10 mouse cellular contexts compared by ENCODE assay signal in genomic region chr1:133694301-133694700, GRCm38 (mm10). TPM values are rescaled to one million over a fixed set of nuclear protein-coding genes. Genes with fewer than 3 reads are reported as not detected.
DNase-seq lines count a peak whose midpoint lies in the region; ATAC-seq and TF ChIP-seq lines count a peak whose summit lies in the region.
"Had no signal": no experiment of that assay in that cellular context is flagged by ENCODE, and none has a peak within 500 bp of the region (broad histone marks: within the 10 kb centered on the region; RNA-seq: fewer than 3 reads in every experiment).

No protein-coding gene starts in this region.

- no peak overlapping the region for H3K4me3 ChIP-seq in heart, embryonic 13.5 days
- peak overlapping the region; percentile 37 for H3K4me3 ChIP-seq in E14TG2a.4 (replicated peaks; ENCODE audit: low read length)
- no peak overlapping the region for H3K4me3 ChIP-seq in embryonic facial prominence, embryonic 13.5 days
- no peak overlapping the region for H3K4me3 ChIP-seq in limb, embryonic 13.5 days

- H3K9me3 ChIP-seq in heart, embryonic 13.5 days = no peaks in the 10 kb centered on the region
- no peaks in the 10 kb centered on the region for H3K9me3 ChIP-seq in E14TG2a.4 (ENCODE audit: low read length)
- no peaks in the 10 kb centered on the region for H3K9me3 ChIP-seq in embryonic facial prominence, embryonic 13.5 days
- H3K9me3 ChIP-seq in limb, embryonic 13.5 days = no peaks in the 10 kb centered on the region

- H3K27ac ChIP-seq in heart, embryonic 13.5 days (replicated peaks) = peak overlapping the region; percentile 91
- peak overlapping the region; percentile 86 for H3K27ac ChIP-seq in embryonic facial prominence, embryonic 13.5 days
- peak overlapping the region; percentile 73 for H3K27ac ChIP-seq in limb, embryonic 13.5 days
- H3K27ac ChIP-seq: hindbrain, embryonic 14.5 days had no signal

- WGBS in heart, embryonic 13.5 days = 11% methylated on average over 1 of the region's 1 CpGs
- WGBS in embryonic facial prominence, embryonic 13.5 days = 3% methylated on average over 1 of the region's 1 CpGs
- 4% methylated on average over 1 of the region's 1 CpGs for WGBS in limb, embryonic 13.5 days

- H3K36me3 ChIP-seq in heart, embryonic 13.5 days = no peaks in the 10 kb centered on the region
- H3K36me3 ChIP-seq in E14TG2a.4 (ENCODE audit: insufficient read depth, low read length) = no peaks in the 10 kb centered on the region
- H3K36me3 ChIP-seq in embryonic facial prominence, embryonic 13.5 days = no peaks in the 10 kb centered on the region
- H3K36me3 ChIP-seq in limb, embryonic 13.5 days = no peaks in the 10 kb centered on the region

- no peak for TF ChIP-seq CTCF in E14TG2a.4 (conservative IDR thresholded peaks at IDR 0.05; ENCODE audit: low read length)

- peak overlapping the region; percentile 4 for H3K9ac ChIP-seq in heart, embryonic 13.5 days
- no peak overlapping the region for H3K9ac ChIP-seq in embryonic facial prominence, embryonic 13.5 days
- no peak overlapping the region for H3K9ac ChIP-seq in limb, embryonic 13.5 days
- H3K9ac ChIP-seq: hindbrain, embryonic 14.5 days had no signal

- no peak for ATAC-seq in heart, embryonic 13.5 days (ENCODE audit: extremely low read depth, insufficient number of reproducible peaks, low FRiP score, low TSS enrichment)
- peak; percentile 37; the same call in 1 of the 2 replicates for ATAC-seq in embryonic facial prominence, embryonic 13.5 days (ENCODE audit: insufficient number of reproducible peaks, insufficient read depth, low FRiP score, low TSS enrichment, low read depth)
- no peak; the same call in 1 of the 2 replicates for ATAC-seq in limb, embryonic 13.5 days (ENCODE audit: low FRiP score, low read depth)
- ATAC-seq in cerebellum, adult (ENCODE audit: insufficient number of reproducible peaks, low FRiP score, low TSS enrichment) = no peak

- peaks cover 57% of the 10 kb centered on the region for H3K4me1 ChIP-seq in heart, embryonic 13.5 days
- H3K4me1 ChIP-seq in E14TG2a.4 (replicated peaks; ENCODE audit: low read depth, low read length) = peaks cover 74% of the 10 kb centered on the region
- H3K4me1 ChIP-seq in embryonic facial prominence, embryonic 13.5 days = peaks cover 40% of the 10 kb centered on the region
- peaks cover 43% of the 10 kb centered on the region for H3K4me1 ChIP-seq in limb, embryonic 13.5 days

- no peaks in the 10 kb centered on the region for H3K27me3 ChIP-seq in heart, embryonic 13.5 days (replicated peaks)
- no peaks in the 10 kb centered on the region for H3K27me3 ChIP-seq in E14TG2a.4 (ENCODE audit: insufficient read depth, low read length)
- no peaks in the 10 kb centered on the region for H3K27me3 ChIP-seq in embryonic facial prominence, embryonic 13.5 days
- no peaks in the 10 kb centered on the region for H3K27me3 ChIP-seq in limb, embryonic 13.5 days

- no peak overlapping the region for H3K4me2 ChIP-seq in heart, embryonic 13.5 days
- H3K4me2 ChIP-seq in embryonic facial prominence, embryonic 13.5 days = no peak overlapping the region
- no peak overlapping the region for H3K4me2 ChIP-seq in limb, embryonic 13.5 days (replicated peaks)
- H3K4me2 ChIP-seq: hindbrain, embryonic 14.5 days had no signal

- no peak for DNase-seq in heart, postnatal 4 days
- no peak for DNase-seq in right cerebral cortex, adult 18-20 months
- no peak for DNase-seq in urinary bladder, postnatal 36 days (ENCODE audit: low spot score in 2 of 2)

RNA-seq across cellular contexts. Expression of gene Lax1, which starts 4.4 kb away (rescaled TPM):
- 0.24 and 0.39 TPM in 2 replicates for polyA plus RNA-seq in heart, embryonic 13.5 days (2015; fragmentation: Nextera tagmentation; extraction: Ambion mirVana)
- total RNA-seq in heart, postnatal 4 days (2021) = under 1 TPM; 0.41 TPM
- polyA plus RNA-seq in embryonic facial prominence, embryonic 13.5 days (2015; fragmentation: Nextera tagmentation; extraction: Ambion mirVana) = 1.2 and 1.3 TPM in 2 replicates
- polyA plus RNA-seq in limb, embryonic 13.5 days (2015; fragmentation: Nextera tagmentation; extraction: Ambion mirVana) = 0.79 and 1.1 TPM in 2 replicates
- polyA plus RNA-seq: hindbrain, embryonic 14.5 days had no signal

RNA-seq across cellular contexts. Expression of gene Gm38394, which starts 33.2 kb away (rescaled TPM):
- polyA plus RNA-seq in heart, embryonic 13.5 days (2015; fragmentation: Nextera tagmentation; extraction: Ambion mirVana) = 3.0 and 3.2 TPM in 2 replicates
- total RNA-seq in heart, postnatal 4 days (2021) = 10 to 100 TPM; 37.3 to 40.5 TPM
- polyA plus RNA-seq in embryonic facial prominence, embryonic 13.5 days (2015; fragmentation: Nextera tagmentation; extraction: Ambion mirVana) = 7.9 and 9.3 TPM in 2 replicates
- polyA plus RNA-seq in limb, embryonic 13.5 days (2015; fragmentation: Nextera tagmentation; extraction: Ambion mirVana) = 6.3 and 7.3 TPM in 2 replicates

RNA-seq across cellular contexts. Expression of gene Zbed6, which starts 33.6 kb away (rescaled TPM):
- not detected in 2 replicates for polyA plus RNA-seq in heart, embryonic 13.5 days (2015; fragmentation: Nextera tagmentation; extraction: Ambion mirVana)
- total RNA-seq in heart, postnatal 4 days (2021) = 10 to 100 TPM; 13.4 to 14.3 TPM
- polyA plus RNA-seq in embryonic facial prominence, embryonic 13.5 days (2015; fragmentation: Nextera tagmentation; extraction: Ambion mirVana) = not detected in 2 replicates
- not detected in 2 replicates for polyA plus RNA-seq in limb, embryonic 13.5 days (2015; fragmentation: Nextera tagmentation; extraction: Ambion mirVana)
- polyA plus RNA-seq: hindbrain, embryonic 14.5 days; limb, embryonic 11.5 days had no signal
